Mouse (Mus musculus) spleen, adult 2 months (tissue): ENCODE measurements at regions not wholly inside any gene's neighbourhood (a gene's known extent, or its start where the extent isn't known, plus 50 kb on each side); places are given as distances from the start of the nearest gene placed in this dataset.

ENCODE experiments used
- CTCF ChIP-seq: fragments of 200-500 bp; IDR thresholded peaks from 2 replicates; pipeline ENCODE4 v1.5.1; 2011; ENCODE audit warnings: mild to moderate bottlenecking, inconsistent platforms; ENCODE audit not compliant: insufficient read depth, insufficient read length, insufficient replicate concordance; ENCODE audit errors: extremely low read depth
- POLR2A ChIP-seq: fragments of 200-500 bp; IDR thresholded peaks from 2 replicates; pipeline ENCODE4 v1.6.1; 2011; ENCODE audit warnings: low read depth, low read length, inconsistent platforms

DNA sequence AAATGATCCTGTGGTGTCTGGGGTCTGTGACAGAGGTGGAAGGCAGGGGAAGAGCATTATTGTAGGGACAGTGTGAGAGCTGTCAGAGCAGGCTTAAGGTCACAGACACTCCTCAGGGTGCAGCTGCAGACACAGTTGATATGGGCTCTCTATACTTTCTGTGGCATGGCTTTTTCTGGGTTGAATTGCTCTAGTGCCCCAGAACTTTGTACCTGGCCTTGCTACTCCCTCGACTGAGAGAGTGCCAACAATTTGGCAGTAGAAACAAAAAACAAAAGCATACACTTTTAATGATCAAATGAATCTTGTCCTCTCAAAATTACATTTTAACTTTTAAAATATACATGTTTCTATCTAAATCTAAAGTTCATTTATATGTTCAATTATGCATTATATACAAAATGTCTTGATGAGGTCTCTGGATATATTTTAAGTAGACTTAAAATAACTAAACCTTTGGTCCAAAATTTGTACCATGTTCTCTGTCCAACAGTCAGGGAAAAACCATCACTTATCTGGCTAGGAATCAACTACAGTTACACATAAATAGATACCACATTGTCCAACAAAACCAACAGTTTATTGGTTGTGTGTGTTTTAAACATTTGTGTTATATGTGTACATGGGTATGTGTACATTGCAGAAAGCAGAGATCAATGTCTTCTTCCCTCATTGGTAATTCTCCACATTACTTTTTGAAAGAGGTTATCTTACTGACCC lies 508.3 kb upstream of the Arpp21 start:
- TF ChIP-seq CTCF: no peak
- no peak for TF ChIP-seq POLR2A
